Mouse (Mus musculus): ENCODE measurements around the gene Acap2.

- TF ChIP-seq CTCF (IDR thresholded peaks at IDR 0.05; ENCODE audit: insufficient read depth, low read depth, low read length) (no peak), POLR2A (IDR thresholded peaks at IDR 0.05; ENCODE audit: insufficient read depth, low read depth, low read length) (no peak)
Measured at GRCm38 (mm10) chr16:31141916-31142315, 59.1 kb downstream of the Acap2 start.
